Mouse (Mus musculus) common myeloid progenitor, adult 5-6 weeks (primary cell): ENCODE measurements at regions not wholly inside any gene's neighbourhood (a gene's known extent, or its start where the extent isn't known, plus 50 kb on each side); places are given as distances from the start of the nearest gene placed in this dataset.

Experiments used
- ATAC-seq: replicated peaks from 2 replicates; pipeline ENCODE4 v1.8.0; 2016; ENCODE audit warnings: low read depth, mild to moderate bottlenecking, moderate TSS enrichment, inconsistent platforms; ENCODE audit not compliant: poor library complexity, severe bottlenecking

GRCm38 (mm10) chr9:98697155-98697554, 95.7 kb upstream of the Mrps22 start:
- ATAC-seq = 0 out of 2 replicates have a peak, but pooled peaks have one; percentile 47

GRCm38 (mm10) chr9:98695035-98695434, 93.6 kb upstream of the Mrps22 start:
- ATAC-seq = no peak

- 0 out of 2 replicates have a peak, but pooled peaks have one; percentile 29 for ATAC-seq
These were observed 89.5 kb upstream of the Mrps22 start for GRCm38 (mm10) chr9:98690839-98691516.

- ATAC-seq = peak; percentile 47; the same call in 1 of the 2 replicates
These were observed 84.1 kb upstream of the Mrps22 start for GRCm38 (mm10) chr9:98685548-98685947.

GRCm38 (mm10) chr9:98684336-98684735, 82.9 kb upstream of the Mrps22 start:
- no peak for ATAC-seq

GRCm38 (mm10) chr9:98675612-98676011, 74.2 kb upstream of the Mrps22 start:
- no peak for ATAC-seq

GRCm38 (mm10) chr9:98673461-98674114, 72.1 kb upstream of the Mrps22 start:
- no peak for ATAC-seq

- no peak for ATAC-seq
These were observed 70.9 kb upstream of the Mrps22 start for GRCm38 (mm10) chr9:98672361-98672760.

- ATAC-seq = no peak
These were observed 67.2 kb upstream of the Mrps22 start for GRCm38 (mm10) chr9:98668423-98669330.

- ATAC-seq = no peak
These were observed 65.6 kb upstream of the Mrps22 start for GRCm38 (mm10) chr9:98667072-98667471.

GRCm38 (mm10) chr9:98663011-98663410, 61.6 kb upstream of the Mrps22 start:
- no peak for ATAC-seq

GRCm38 (mm10) chr9:98651681-98652080, 50.2 kb upstream of the Mrps22 start:
- ATAC-seq = no peak
